Mouse (Mus musculus) cerebellum, adult 11-12 months (tissue): ENCODE results near the gene Zfp423.
A peak's percentile ranks its signal among the peaks of the same experiment; 100 is the strongest.

ENCODE experiments used
- DNase-seq: peaks from one replicate; pipeline ENCODE4 v3.0.0; 2022

The Zfp423 gene

GRCm38 (mm10) chr8:87690100-87691095 lies 269.0 kb downstream of the Zfp423 start:
- DNase-seq, result no peak

GRCm38 (mm10) chr8:87689192-87689591 lies 270.2 kb downstream of the Zfp423 start:
- DNase-seq, result peak; percentile 83

DNA sequence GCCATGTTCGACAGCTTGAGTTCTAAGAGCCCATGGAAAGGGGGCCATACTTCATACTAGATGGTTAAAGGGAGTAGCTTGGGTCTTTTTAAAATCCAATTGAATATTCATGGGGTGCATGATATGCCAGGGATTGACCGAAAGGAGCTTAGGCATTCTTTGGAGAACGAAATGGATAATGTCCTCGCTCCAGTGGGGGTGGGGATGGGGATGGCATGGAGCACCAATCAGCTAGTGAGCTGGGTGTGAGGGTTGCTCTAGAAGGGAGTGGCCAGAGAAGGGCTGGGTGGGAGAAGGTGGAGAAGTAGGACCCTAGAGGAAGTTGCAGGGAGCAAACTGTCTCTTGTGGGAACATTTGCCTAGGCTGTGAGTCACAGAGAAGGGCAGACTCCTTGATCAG lies 271.0 kb downstream of the Zfp423 start:
- DNase-seq, result no peak

GRCm38 (mm10) chr8:87686986-87687698 lies 272.3 kb downstream of the Zfp423 start:
- peak; percentile 79 for DNase-seq

DNA sequence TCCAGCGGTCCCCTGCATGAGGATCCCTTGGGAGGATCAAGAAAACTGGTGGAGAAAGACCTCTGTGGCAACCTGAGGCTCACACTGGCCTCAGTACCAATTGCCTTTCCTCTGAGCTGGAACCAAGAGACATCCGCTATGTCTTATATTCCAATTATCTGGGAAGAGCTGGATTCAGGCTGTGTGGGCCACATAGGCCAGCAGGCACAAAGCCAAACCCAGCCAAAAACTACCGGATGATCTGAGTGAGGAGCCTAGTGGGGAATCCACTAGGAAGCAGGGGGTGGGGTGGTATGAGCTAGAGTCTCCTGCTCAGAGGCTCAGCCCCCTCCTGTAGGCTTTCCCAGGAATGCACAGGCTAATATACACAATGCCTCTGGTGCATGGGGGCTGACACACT lies 273.4 kb downstream of the Zfp423 start:
- no peak for DNase-seq

- no peak for DNase-seq
Observed at GRCm38 (mm10) chr8:87685392-87685791, 274.0 kb downstream of the Zfp423 start.

DNA sequence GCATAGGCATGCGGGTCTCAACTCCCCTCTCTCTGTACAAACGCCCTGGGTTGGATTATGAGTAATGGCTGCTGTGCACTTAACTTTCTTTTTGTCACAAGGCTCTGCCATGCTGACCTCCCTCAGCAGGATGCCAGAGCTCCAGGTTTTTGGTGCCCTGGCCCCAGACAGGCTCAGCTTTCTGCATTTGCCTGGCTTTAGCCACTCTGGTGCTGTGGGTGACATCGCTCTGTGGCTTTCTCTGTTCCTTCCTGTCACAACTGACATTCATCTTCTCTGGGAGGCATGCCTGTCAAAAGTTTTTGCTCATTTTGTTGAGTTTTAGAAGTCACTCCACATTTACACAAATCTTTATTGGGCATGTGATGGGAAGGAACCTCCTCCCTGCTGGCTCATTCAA lies 277.3 kb downstream of the Zfp423 start:
- DNase-seq, result no peak

DNA sequence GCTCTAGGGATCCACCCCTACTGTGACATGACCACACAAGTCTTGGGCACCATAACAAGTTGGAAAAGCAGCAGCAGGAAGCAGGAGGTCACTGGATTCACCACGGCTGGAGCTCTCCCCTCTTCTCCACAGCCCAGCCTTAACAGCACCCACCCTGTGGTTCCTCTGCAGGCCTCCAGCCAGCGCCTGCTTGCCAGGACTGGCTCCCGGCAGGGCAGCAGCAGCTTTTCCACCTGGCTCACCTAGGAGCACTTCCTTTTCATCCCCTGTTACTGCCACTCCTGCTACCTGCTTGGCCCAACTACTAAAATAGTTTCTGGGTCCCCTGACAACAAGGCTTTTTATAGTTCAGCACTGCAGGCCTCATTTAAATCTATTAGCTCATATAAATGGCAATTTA lies 279.4 kb downstream of the Zfp423 start:
- peak; percentile 50 for DNase-seq

DNA sequence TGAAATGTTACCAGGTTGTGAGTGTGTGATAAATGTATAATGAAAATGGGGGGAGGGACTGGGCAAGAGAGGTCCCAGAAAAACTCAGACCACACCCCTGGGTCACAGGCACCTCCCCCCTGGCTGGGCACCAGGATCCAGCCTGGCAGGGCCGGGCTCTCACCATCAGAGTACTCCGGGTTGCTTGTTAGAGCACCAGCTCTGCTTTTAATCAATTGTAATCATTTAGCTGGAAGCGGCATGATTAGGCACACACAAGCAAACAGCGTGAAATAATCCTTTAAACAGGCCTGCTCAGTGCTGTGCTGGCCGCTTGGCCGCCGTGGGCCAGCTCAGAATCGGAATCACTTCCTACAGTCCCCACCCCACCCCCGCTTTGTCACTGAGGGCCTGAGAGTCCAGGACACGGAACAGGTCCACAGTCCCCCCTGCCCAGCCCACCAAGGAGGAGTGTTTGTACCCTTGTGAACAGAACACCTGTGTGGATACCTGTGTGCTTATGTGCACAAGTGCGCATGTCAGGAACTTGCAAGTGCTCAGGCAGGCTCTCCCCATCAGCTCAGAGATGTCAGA lies 279.9 kb downstream of the Zfp423 start:
- no peak for DNase-seq

GRCm38 (mm10) chr8:87675411-87675810 lies 284.0 kb downstream of the Zfp423 start:
- DNase-seq, result no peak

- peak; percentile 57 for DNase-seq
Observed at GRCm38 (mm10) chr8:87674157-87674556, 285.2 kb downstream of the Zfp423 start.

DNA sequence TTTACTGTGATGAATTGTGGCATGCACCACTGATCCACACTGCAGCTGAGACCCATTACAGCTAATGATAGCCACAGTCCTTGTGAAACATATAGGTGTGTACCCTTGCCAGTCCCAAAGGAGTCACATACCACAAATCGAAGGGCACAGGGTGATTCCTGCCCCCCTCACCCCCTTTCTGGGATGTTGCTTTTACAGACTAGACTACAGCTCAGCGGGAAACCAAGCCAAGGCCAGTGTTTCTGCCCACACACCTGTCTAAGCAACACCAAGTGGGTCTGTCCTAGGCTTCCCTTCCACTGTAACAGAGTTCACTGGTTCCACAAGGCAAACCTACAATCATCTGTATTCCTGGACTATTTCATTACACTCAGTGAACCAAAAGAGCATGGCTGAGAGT lies 287.2 kb downstream of the Zfp423 start:
- no peak for DNase-seq

- peak; percentile 82 for DNase-seq
Observed at GRCm38 (mm10) chr8:87671209-87671970, 288.0 kb downstream of the Zfp423 start.

DNA sequence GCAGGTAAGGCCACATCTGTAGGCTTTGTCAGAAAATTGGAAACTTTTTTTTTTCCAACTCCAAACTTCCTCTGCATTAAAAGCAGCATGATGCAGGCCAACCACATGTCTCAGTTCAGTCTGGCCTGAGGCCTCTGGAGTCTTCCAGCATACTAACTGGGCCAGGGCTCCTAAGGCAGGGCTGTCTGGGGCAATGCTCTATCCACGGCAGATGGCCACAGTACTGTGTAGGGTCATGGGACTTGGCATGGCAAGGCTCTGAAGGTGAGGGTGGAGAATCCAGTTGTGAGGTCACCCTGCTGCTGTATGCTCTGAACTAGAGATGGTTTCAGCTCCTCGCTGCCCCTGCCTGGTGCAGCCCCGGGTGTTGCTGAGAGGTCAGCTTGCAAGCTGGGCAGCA lies 289.2 kb downstream of the Zfp423 start:
- DNase-seq, result peak; percentile 57

GRCm38 (mm10) chr8:87668736-87669135 lies 290.7 kb downstream of the Zfp423 start:
- DNase-seq, result peak; percentile 46

DNA sequence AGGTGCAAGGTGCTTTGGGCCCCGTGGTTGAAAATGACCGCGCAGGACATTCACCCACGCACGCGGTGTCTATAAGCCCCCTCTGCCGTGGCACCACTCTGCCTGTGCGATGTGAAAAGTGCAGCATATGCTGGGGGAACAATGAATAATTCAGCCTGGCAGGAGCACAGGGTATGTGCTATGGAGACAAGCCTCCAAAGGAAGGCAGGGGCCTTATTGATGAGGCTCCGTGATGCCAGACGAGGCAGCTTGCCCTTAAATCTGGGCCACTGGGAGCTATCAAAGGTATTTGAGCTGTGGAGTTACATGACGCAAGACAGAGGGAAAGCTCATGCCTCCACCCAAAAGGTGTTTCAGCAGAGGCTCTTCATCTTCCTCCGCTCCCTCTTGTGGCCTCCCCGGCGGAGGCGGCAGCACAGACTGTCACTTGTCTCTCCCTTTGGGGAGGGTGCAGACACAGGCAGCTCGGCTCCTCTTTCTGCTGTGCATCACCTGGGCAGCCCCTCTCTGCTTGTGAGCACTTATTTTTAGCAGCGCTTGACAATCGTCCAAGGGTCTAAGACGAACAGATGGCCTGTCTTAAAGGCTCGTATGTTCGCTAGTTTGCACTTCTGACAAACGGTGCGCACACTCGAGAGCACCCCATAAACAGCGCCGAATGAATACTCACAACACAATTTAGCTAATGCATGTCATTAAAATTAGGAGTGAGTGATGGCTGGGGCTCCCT lies 291.3 kb downstream of the Zfp423 start:
- DNase-seq, result peak; percentile 87

DNA sequence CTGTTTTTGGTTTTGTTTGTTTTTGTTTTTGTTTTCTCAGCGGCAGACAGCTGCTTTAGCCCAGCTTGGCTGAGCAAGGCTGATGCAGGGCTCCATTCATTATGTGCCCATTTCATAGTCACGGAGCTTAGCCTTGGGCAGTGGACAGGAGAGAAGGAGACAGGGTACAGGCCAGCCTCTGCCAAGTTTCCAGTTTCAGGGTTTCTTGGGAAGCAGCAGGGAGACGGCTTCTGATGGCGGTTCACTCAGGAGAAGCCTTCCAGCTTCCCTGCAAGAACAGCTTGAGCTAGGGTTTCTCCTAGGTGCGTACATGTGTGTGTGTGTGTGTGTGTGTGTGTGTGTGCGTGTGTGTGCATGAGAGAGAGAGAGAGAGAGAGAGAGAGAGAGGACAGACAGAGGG lies 292.1 kb downstream of the Zfp423 start:
- no peak for DNase-seq

DNA sequence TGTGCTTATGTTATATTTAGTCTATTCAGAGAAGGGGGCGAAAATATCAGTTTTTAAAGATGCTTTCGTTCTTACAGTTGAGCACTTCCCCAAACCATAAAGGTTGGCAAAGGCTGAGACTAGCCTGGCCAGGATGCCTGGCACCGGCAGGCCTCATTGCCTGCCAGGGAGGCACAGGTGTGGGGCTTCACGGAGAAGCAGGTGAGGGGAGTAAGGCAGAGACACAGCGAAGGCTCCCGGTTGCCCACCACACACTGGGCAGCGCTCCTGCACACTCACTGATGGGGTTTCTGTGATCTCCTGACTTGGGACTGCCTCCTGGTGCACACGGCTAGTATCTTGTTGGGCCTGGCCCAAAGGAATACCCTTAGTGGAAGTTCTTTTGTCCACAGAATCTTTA lies 294.1 kb downstream of the Zfp423 start:
- no peak for DNase-seq

DNA sequence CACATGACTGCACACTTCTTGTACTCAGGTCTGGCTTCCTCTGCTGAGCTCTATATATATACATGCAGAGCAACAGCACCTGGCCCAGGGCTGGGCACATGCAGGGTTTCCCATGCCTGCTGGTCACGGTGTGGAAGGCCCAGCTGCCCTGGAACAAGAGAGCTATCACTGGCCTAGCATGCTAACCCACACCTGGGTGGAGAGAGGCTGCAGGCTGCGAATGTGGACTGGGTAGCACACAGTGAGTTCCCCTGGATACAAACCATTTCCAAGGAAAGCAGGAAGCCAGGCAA lies 295.2 kb downstream of the Zfp423 start:
- DNase-seq, result peak; percentile 42

GRCm38 (mm10) chr8:87663349-87664216 lies 295.8 kb downstream of the Zfp423 start:
- peak; percentile 89 for DNase-seq

DNA sequence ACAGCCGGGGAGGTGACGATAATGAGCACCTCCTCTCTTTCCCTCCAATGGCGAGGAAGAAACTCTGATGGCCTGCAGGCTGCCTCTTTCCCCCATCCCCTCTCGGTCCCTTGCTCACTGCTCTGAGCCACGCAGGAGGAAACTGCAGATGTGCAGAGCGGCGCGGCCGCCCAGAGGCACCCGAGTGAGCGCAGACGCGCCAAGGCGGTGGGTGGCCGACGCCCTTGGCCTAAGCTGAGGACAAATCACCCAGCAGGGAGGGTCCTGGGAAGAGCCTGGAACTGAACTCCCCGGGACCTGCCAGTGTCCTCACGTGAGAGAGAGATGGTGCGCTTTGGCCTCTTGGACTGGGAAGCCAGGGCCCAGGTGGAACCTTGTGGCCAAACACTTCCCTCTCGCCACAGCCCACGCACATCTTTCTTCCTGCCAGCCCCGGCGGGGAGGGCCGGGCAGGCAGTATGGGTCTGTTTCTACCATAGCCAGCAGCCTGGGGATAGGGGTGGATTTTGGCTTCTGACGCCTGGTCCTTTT lies 296.5 kb downstream of the Zfp423 start:
- DNase-seq, result no peak
